Mouse (Mus musculus): Measurements from ENCODE around the gene Myo15b. TPM values are rescaled to one million over a fixed set of nuclear protein-coding genes. Genes with fewer than 3 reads are reported as not detected.

The Myo15b gene
- 7.9 TPM in 2 replicates for polyA plus RNA-seq (2012; rRNA removed)

DNA sequence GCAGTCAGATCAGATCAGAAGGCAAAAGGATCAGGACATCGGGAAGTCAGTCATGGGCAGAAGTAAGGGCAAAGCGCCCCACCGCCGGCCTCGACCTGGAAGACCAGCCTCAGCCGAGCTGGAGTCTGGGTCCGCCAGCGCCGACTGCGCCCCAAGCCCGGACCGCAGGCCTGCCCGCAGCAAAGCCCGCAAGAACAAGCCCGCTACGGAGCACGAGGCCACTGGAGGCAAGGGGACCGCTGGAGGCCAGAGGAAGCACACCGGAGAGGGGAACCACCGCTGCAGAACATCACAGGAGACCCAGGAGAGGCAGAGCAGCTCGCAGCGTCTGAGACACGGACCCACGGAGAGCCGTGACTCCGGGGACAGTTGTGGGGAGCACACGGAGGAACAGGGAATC is at the start of gene Myo15b:
Gene Myo15b (plus strand): TSS at position 53 of the 400 bp plus-strand sequence.

DNA sequence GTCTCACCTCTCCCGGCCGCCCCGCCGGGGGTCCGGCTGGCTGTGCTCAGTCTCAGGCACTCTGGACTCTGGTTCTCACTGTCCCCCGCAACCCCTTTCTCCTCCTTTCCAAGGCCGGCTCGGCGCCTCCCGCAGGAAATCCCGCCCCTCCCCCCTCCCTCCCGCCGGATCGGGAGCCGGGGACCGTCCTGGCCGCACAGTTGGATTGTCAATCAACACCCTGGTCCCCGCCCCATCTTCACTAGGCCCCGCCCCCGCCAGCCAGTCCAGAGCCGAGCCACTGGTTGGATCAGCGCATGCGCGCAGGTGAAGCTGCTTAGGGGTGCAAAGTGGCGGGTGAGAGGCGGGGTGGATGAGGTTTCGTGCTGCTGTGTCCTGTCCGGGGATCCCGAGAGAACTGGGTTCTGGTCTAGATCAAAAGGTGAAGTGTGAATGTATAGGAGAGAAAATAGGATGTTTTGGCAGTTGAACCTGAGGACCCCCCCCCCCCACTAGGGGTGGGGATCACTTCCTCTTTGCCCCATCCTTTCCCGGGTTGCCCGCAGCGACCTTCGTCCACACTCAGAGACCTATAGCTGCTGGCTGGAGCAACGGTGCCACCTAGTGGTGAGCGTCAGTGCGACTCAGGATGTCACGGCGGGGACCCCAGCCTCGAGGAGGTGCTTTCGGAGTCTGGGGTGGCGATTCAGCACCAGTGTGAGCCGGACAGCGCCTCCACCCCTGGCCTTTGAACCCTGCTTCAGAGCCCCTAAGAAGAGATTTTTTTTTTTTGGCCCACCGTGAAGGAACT is 44.5 kb upstream of the Myo15b start, which contains the start of gene Caskin2:
Gene Caskin2 (minus strand): TSS at position 133 of the 790 bp plus-strand sequence.

DNA sequence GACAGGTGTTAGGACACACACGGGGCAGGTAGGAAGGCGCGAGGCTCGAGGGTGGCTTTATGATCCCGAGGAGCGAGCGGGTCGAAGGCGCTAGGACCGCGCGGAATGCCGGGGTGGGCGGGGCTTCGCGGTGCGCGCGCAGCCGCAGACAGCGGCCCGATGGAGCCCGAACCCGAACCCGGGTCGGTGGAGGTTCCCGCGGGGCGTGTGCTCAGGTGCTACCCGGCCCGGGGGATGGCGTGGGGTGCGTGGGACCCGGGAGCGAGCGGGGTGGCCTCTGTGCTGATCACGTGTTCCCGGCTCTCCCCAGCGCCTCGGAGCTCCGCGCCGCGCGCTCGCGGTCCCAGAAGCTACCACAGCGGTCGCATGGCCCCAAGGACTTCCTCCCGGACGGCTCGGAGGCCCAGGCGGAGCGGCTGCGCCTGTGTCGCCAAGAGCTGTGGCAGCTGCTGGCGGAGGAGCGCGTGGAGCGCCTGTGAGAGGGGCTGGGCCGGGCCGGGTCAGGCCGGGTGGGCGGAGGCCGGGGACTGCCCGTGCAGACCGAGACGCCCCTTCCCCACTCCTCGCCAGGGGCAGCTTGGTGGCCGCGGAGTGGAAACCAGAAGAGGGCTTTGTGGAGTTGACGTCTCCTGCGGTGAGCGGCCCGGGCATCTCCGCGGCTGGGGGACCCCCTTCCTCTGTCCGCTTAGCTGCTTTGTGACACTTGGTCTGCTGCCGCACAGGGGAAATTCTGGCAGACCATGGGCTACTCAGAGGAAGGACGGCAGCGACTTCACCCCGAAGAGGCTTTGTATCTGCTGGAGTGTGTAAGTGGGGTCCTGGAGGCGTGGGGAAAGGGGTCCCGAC is 43.4 kb upstream of the Myo15b start, which contains the start of gene Tsen54:
Gene Tsen54 (plus strand): TSS at position 120 of the 846 bp plus-strand sequence.

DNA sequence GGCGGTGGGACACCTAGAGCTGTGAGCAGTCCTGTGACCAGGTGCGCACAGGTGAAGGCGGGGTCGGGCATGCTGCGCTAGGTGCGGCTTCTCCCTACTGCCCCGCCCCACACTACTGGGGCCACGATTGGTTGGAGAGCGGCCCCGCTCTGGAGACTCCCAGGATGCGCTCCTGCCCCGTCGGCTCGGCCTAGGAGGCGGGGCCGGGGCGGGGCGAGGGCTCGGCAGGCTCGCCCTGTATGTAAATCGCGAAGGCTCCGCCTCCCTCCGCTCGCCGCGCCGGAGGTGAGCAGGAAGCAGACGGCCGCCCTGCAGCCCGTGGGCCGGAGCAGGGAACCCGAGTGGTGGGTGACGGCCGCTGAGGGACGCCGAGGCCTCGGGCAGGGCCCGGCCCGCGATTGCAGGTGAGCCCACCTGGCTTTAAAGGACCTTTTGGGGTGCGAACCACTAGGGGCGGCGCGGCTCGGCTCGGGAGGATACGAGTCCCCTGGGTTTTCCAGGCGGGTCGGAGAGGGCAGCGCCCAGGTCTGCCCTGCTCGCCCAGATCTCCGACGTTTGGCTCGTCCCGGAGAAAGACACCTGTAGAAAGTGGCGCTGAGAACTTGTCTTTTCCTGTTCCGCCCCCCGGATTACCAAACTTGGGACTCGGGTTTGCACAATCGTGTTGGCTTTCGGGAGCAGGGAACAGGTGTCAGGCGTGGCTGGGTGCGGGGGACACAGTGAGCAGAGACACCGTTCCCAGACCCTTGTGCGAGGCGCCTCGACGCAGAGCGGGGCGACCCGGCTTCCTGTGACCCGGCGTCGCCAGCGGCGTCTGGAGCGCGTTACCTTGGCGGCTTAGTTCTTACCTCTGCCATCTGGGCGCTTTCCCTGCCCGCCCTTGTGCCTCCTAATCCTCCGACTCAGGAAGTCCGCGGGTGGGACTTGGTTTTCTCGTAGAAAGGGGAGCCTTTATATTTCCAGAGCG is 34.1 kb upstream of the Myo15b start, which contains the start of gene Llgl2:
Gene Llgl2 (plus strand): TSS at position 276 of the 967 bp plus-strand sequence.

DNA sequence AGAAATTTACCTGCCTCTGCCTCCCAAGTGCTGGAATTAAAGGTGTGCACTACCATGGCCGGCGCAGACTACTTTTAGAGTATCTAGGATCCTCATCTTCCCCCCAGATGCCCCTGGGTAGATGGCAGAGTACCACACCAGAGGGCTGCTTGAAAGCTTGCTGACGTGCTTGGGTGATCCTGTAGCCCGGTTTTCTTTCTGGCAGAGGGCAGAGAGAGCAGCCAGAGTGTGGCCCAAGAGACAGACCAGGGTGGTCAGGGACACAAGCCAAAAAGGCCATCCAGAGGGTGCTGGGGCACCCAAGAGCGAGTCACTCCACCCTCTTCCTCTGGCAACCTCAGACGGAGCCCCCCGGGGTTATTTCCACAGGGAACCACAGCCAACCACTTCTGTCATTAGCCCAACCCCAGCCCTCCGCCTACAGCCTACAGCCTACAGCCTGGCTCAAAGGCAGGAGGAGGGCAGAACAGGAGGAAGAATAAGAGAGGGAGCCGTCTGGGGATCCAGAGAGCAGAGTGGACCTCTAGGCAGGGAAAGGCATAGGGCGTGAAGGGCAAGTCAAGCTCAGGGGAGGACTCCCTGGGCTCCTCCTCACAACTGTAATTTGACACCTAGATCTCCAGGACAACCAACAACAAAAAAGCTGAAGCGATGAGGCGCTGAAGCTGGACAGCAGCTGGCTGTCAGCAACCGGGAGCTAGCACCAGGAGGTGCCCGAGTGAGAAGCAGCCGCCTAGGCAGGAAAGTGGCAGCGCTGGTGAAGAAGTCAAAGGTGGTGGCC is 41.5 kb downstream of the Myo15b start, which contains the start of gene Smim5:
Gene Smim5 (plus strand): TSS at position 481 of the 781 bp plus-strand sequence.

DNA sequence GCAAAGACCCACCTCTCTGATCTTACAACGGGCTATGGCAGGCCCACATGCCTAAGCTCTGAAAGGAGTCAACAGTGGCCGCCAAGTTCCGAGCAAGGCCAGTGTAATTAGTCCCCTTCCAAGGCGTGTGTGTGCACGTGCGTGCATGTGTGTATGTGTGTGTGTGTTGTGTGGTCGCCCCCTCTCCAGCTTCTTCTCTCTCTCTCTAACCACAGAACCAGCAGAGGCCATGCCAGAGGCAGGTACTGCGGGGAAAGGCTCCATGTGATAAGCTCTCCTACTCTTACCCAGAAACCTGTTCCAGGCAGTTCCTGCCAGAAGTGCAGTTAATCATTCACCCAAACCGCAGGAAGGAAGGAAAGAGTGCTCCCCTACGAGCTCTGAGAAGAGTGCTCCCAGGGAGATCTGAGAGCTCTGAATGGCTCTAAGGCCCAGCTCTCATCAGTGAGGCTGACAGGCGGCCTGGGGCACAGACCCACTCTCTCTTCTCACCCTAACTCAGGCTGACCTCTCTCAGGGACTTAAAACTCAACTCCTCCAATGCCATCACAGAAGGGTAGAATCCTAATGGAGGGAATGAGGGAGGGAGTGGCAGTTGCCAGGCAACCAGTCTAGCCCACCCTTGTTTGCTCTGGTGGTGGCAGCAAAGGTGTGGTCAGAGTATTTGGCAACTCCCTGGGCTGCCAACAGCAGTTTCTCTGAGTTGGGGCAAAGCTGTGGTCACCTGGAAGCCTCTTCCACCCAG is 53.6 kb downstream of the Myo15b start, which contains the start of gene Smim6:
Gene Smim6 (plus strand): TSS at position 386 of the 745 bp plus-strand sequence.

DNA sequence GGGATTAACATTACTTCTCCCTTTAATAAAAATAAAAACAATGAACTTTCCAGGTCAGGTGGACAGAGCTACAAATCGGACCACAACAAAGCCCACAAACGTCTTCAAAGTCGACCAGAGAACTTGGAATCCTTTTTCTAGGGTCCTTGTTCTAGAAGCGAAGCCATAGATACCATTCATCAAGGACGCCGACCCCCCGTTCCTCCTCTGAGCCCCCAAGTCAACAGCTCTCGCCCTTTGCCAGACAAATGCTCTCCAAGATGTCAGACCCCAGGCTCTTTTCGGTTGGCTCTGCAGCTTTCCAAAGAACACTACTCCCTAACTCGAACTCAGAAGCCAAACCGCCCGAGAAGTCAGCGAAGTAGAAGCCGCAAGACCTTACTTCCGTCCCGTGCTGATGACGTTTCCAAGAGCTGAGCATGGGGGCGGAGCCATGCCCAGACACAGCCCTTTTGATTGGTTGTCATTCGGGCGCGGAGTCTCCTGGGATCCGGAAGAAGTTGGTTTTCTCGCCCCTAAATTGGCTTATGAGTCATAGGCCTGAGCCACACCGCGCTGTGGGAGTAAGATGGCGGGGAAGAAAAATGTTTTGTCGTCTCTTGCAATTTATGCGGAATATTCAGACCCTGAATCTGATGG is 75.0 kb downstream of the Myo15b start, which contains the start of the genes Sap30bp and Recql5:
Gene Sap30bp (plus strand): TSS at position 175 of the 639 bp plus-strand sequence.
Gene Recql5 (minus strand): TSS at position 370 of the 639 bp plus-strand sequence.

Other genes starting within 250 kb of the Myo15b start
- gene Mif4gd, start 245.4 kb upstream of the Myo15b start, polyA plus RNA-seq (2012; rRNA removed) = 108 and 116 TPM in 2 replicates
- gene Slc25a19, start 230.1 kb upstream of the Myo15b start, polyA plus RNA-seq (2012; rRNA removed) = 45.4 and 67.4 TPM in 2 replicates
- gene Grb2, start 149.8 kb upstream of the Myo15b start, polyA plus RNA-seq (2012; rRNA removed) = 41.2 and 50.6 TPM in 2 replicates
- gene Tmem94, start 93.0 kb upstream of the Myo15b start, polyA plus RNA-seq (2012; rRNA removed) = 119 and 128 TPM in 2 replicates
- gene Caskin2, start 44.8 kb upstream of the Myo15b start, polyA plus RNA-seq (2012; rRNA removed) = 60.9 and 66.5 TPM in 2 replicates
- 57.5 and 75.8 TPM in 2 replicates for gene Tsen54, start 43.7 kb upstream of the Myo15b start, polyA plus RNA-seq (2012; rRNA removed)
- 56.8 and 75.3 TPM in 2 replicates for gene Llgl2, start 34.4 kb upstream of the Myo15b start, polyA plus RNA-seq (2012; rRNA removed)
- gene Smim5, start 41.6 kb downstream of the Myo15b start, polyA plus RNA-seq (2012; rRNA removed) = 11.2 and 12.7 TPM in 2 replicates
- gene Smim6, start 53.6 kb downstream of the Myo15b start, polyA plus RNA-seq (2012; rRNA removed) = 0.61 and 0.83 TPM in 2 replicates
- 48.2 and 49.0 TPM in 2 replicates for gene Sap30bp, start 74.9 kb downstream of the Myo15b start, polyA plus RNA-seq (2012; rRNA removed)
- gene Recql5, start 75.1 kb downstream of the Myo15b start, polyA plus RNA-seq (2012; rRNA removed) = 20.5 and 28.0 TPM in 2 replicates
- 14.6 and 16.3 TPM in 2 replicates for gene Itgb4, start 116.3 kb downstream of the Myo15b start, polyA plus RNA-seq (2012; rRNA removed)
- gene Galk1, start 154.3 kb downstream of the Myo15b start, polyA plus RNA-seq (2012; rRNA removed) = 122 and 133 TPM in 2 replicates
- gene H3f3b, start 169.6 kb downstream of the Myo15b start, polyA plus RNA-seq (2012; rRNA removed) = 164 and 167 TPM in 2 replicates
- 63.2 and 87.9 TPM in 2 replicates for gene Unk, start 171.9 kb downstream of the Myo15b start, polyA plus RNA-seq (2012; rRNA removed)
- gene Unc13d, start 219.6 kb downstream of the Myo15b start, polyA plus RNA-seq (2012; rRNA removed) = 17.8 and 23.6 TPM in 2 replicates
- 238 and 344 TPM in 2 replicates for gene Wbp2, start 228.6 kb downstream of the Myo15b start, polyA plus RNA-seq (2012; rRNA removed)

All from ovary, adult 2 months (tissue).